Mouse (Mus musculus) E14TG2a.4 (cell line): Measurements from ENCODE around the gene Oxtr.

Source experiments
- CTCF ChIP-seq: conservative IDR thresholded peaks from 2 replicates; pipeline ENCODE4 v1.5.1; 2014; ENCODE audit warnings: low read length
- POU5F1 ChIP-seq: IDR thresholded peaks from 2 replicates; pipeline ENCODE4 v1.6.1; 2014; ENCODE audit warnings: low read length, borderline replicate concordance

GRCm38 (mm10) chr6:112445675-112446074 is 44.1 kb downstream of the Oxtr start:
- TF ChIP-seq CTCF: no peak
- no peak for TF ChIP-seq POU5F1
